Mouse (Mus musculus) ES-Bruce4 (cell line): ENCODE results near the gene Tbcd. TPM values are rescaled to one million over a fixed set of nuclear protein-coding genes. Genes with fewer than 3 reads are reported as not detected.

Experiments used
- H3K27ac ChIP-seq: 2 replicates; pipeline ENCODE4 v1.5.1; 2012; ENCODE audit warnings: low read length, inconsistent platforms; ENCODE audit not compliant: insufficient read depth
- H3K27me3 ChIP-seq: 2 replicates; pipeline ENCODE4 v1.6.1; 2012; ENCODE audit warnings: mild to moderate bottlenecking, low read length, inconsistent platforms; ENCODE audit not compliant: control insufficient read depth, poor library complexity, insufficient read depth, severe bottlenecking
- H3K36me3 ChIP-seq: 2 replicates; pipeline ENCODE4 v1.6.1; 2012; ENCODE audit warnings: inconsistent platforms, mild to moderate bottlenecking, low read length, moderate library complexity; ENCODE audit not compliant: control insufficient read depth, poor library complexity, insufficient read depth, severe bottlenecking
- H3K4me1 ChIP-seq: one replicate; pipeline ENCODE4 v1.8.1; 2011; ENCODE audit warnings: low read length; ENCODE audit not compliant: control insufficient read depth, insufficient read depth
- H3K4me3 ChIP-seq: 2 replicates; pipeline ENCODE4 v1.5.1; 2011; ENCODE audit warnings: low read depth, mild to moderate bottlenecking, low read length
- H3K9ac ChIP-seq: 2 replicates; pipeline ENCODE4 v1.6.1; 2012; ENCODE audit warnings: low read depth, mild to moderate bottlenecking, inconsistent platforms; ENCODE audit not compliant: poor library complexity, severe bottlenecking
- H3K9me3 ChIP-seq: replicated peaks from 2 replicates; pipeline ENCODE4 v1.6.1; 2012; ENCODE audit warnings: mild to moderate bottlenecking, low read length, inconsistent platforms; ENCODE audit not compliant: control insufficient read depth, poor library complexity, insufficient read depth, severe bottlenecking
- CTCF ChIP-seq: IDR thresholded peaks from one replicate; pipeline ENCODE4 v1.8.1; 2011; ENCODE audit warnings: low read depth, low read length
- EP300 ChIP-seq: IDR thresholded peaks from 2 replicates; pipeline ENCODE4 v1.6.1; 2011; ENCODE audit warnings: low read depth, low read length; ENCODE audit not compliant: insufficient read depth
- POLR2A ChIP-seq: IDR thresholded peaks from one replicate; pipeline ENCODE4 v1.8.1; 2011; ENCODE audit warnings: low read length; ENCODE audit not compliant: insufficient read depth
- polyA plus RNA-seq: library from polyadenylated mRNA; stranded (reverse); fragments of >200 nt; gene quantifications from 2 replicates; pipeline ENCODE4 v1.2.4, GENCODE M21; 2011; ENCODE audit warnings: low read depth; ENCODE audit not compliant: missing spikeins, insufficient read depth, insufficient read length

Gene Tbcd
- polyA plus RNA-seq, 1 experiment = 49.7 TPM

DNA sequence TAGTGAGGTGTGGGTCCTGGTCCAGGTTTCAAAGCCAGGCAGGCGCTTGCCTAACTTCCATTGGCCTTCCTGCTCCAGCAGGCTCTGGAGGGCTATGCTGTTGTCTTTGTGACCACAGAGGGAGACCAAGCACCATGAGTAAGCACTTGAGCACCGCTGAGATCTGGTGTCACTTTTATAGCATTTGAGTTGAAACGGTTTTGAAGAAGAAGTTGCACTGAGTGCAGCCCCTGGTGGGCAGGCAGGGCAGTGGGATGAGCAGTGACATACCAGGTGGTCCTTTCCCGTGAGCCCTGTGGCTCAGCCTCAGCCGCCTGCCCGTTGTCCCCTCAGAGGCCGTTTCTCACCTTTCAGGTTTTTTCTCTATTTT, 108.5 kb downstream of the Tbcd start:
- H3K27ac ChIP-seq = no peak overlapping the region
- H3K9me3 ChIP-seq = no peaks in the 10 kb centered on the region
- no peak for TF ChIP-seq EP300
- TF ChIP-seq POLR2A = no peak
- no peaks in the 10 kb centered on the region for H3K36me3 ChIP-seq
- H3K4me3 ChIP-seq = no peak overlapping the region
- no peaks in the 10 kb centered on the region for H3K4me1 ChIP-seq
- no peaks in the 10 kb centered on the region for H3K27me3 ChIP-seq
- H3K9ac ChIP-seq = no peak overlapping the region

DNA sequence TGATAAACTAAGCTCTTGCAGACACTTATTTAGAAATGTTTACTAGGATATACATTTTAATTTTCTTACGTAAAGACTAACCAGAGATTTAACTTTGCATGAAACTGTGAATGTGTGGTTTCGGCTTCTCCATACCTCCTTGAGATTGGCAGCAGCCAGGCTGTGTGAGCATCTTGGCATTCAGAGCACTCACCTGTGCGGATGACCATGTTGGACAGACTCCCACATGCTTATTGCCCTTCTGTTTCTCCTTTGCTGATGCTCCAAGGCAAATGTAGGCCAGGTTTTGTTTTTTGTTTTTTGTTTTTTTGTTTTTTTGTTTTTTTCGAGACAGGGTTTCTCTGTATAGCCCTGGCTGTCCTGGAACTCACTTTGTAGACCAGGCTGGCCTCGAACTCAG, 111.6 kb downstream of the Tbcd start:
- no peaks in the 10 kb centered on the region for H3K9me3 ChIP-seq
- TF ChIP-seq EP300 (no peak), POLR2A (no peak), CTCF (no peak)
- no peaks in the 10 kb centered on the region for H3K4me1 ChIP-seq
- H3K36me3 ChIP-seq = no peaks in the 10 kb centered on the region
- H3K9ac ChIP-seq = no peak overlapping the region
- H3K27me3 ChIP-seq = no peaks in the 10 kb centered on the region
- H3K27ac ChIP-seq = no peak overlapping the region
- H3K4me3 ChIP-seq = no peak overlapping the region

GRCm38 (mm10) chr11:121564265-121564664, 112.5 kb downstream of the Tbcd start:
- no peaks in the 10 kb centered on the region for H3K4me1 ChIP-seq
- no peaks in the 10 kb centered on the region for H3K27me3 ChIP-seq
- H3K9me3 ChIP-seq = no peaks in the 10 kb centered on the region
- H3K4me3 ChIP-seq = no peak overlapping the region
- no peaks in the 10 kb centered on the region for H3K36me3 ChIP-seq
- H3K27ac ChIP-seq = no peak overlapping the region
- no peak for TF ChIP-seq POLR2A
- H3K9ac ChIP-seq = no peak overlapping the region

DNA sequence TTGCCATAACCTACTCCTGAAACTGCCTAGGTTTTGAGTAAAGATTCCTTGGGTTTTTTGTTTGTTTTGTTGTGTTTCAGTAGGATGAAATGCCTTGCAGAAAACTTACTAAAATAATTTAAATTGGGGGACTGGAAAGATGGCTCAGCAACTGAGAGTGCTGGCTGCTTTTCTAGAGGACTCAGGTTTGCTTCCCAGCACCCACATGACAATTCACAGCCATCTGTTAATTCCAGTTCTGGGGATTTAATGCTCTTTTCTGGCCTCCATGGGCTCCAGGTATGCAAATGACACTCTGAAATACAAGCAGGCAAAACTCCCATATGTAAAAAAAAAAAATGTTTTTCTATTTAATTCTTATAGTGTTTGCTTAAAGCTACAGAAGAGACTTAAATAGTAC, 130.1 kb downstream of the Tbcd start:
- H3K4me3 ChIP-seq = no peak overlapping the region
- H3K36me3 ChIP-seq = 0 out of 2 replicates have a peak, but pooled peaks cover 3% of the 10 kb centered on the region
- no peaks in the 10 kb centered on the region for H3K27me3 ChIP-seq
- H3K9ac ChIP-seq = no peak overlapping the region
- H3K9me3 ChIP-seq = no peaks in the 10 kb centered on the region
- no peaks in the 10 kb centered on the region for H3K4me1 ChIP-seq
- TF ChIP-seq POLR2A (no peak), EP300 (no peak), CTCF (no peak)
- no peak overlapping the region for H3K27ac ChIP-seq

GRCm38 (mm10) chr11:121597254-121597653, 145.5 kb downstream of the Tbcd start:
- peaks cover 5% of the 10 kb centered on the region for H3K36me3 ChIP-seq

DNA sequence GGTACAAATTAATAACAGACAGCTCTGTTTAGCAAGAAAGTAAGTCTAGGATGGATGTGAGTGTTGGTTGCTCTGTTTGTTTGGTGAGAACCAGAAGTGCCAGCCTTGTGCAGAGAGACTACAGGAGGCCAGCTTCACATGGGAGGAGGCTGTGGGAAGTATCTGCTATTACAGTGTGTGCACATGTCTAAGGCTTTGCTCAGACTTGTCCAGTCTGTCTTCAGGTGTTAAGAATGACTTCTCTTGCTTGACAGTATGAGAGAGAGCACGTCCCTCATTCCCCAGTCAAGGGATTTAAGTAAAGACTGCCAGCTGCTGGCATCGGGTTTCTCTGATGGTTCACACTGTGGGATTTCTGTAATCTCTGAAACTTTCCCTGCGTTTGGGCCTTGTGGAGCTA, 149.7 kb downstream of the Tbcd start:
- H3K4me3 ChIP-seq = no peak overlapping the region
- no peaks in the 10 kb centered on the region for H3K27me3 ChIP-seq
- no peak overlapping the region for H3K27ac ChIP-seq
- H3K4me1 ChIP-seq = no peaks in the 10 kb centered on the region
- H3K36me3 ChIP-seq = peaks cover 12% of the 10 kb centered on the region
- H3K9ac ChIP-seq = no peak overlapping the region
- no peaks in the 10 kb centered on the region for H3K9me3 ChIP-seq
- TF ChIP-seq CTCF (no peak), EP300 (no peak), POLR2A (no peak)

More at GRCm38 (mm10) chr11:121597254-121597653, 145.5 kb downstream of the Tbcd start:
- H3K4me3 ChIP-seq = no peak overlapping the region
- no peaks in the 10 kb centered on the region for H3K4me1 ChIP-seq
- H3K27me3 ChIP-seq = no peaks in the 10 kb centered on the region
- H3K9me3 ChIP-seq = no peaks in the 10 kb centered on the region
- TF ChIP-seq CTCF (no peak), POLR2A (no peak), EP300 (no peak)
- H3K9ac ChIP-seq = no peak overlapping the region
- no peak overlapping the region for H3K27ac ChIP-seq
